Mouse (Mus musculus) E14TG2a.4 (cell line): Measurements from ENCODE around the gene Antxr2.

Experiments
- CTCF ChIP-seq: conservative IDR thresholded peaks from 2 replicates; pipeline ENCODE4 v1.5.1; 2014; ENCODE audit warnings: low read length
- NANOG ChIP-seq: IDR thresholded peaks from 2 replicates; pipeline ENCODE4 v1.6.1; 2014; ENCODE audit warnings: borderline replicate concordance, low read length, mixed read lengths
- POU5F1 ChIP-seq: IDR thresholded peaks from 2 replicates; pipeline ENCODE4 v1.6.1; 2014; ENCODE audit warnings: low read length, borderline replicate concordance

- TF ChIP-seq CTCF = no peak
- no peak for TF ChIP-seq NANOG
- TF ChIP-seq POU5F1 = no peak
Measured at GRCm38 (mm10) chr5:97972029-97972428, 58.8 kb downstream of the Antxr2 start.
